Comparison of ENCODE assay signal across 17 mouse cellular contexts in genomic region chr7:137068796-137069195, GRCm38 (mm10).
DNase-seq lines count a peak whose midpoint lies in the region; ATAC-seq lines count a peak whose summit lies in the region.
"Had no signal": no experiment of that assay in that cellular context is flagged by ENCODE, and none has a peak within 500 bp of the region (broad histone marks: within the 10 kb centered on the region; RNA-seq: fewer than 3 reads in every experiment).

No protein-coding gene starts in this region.

- no peak for ATAC-seq in megakaryocyte-erythroid progenitor cell, adult 5-6 weeks (replicated peaks; ENCODE audit: low FRiP score, low TSS enrichment, poor library complexity, severe bottlenecking)
- ATAC-seq: activated CD4-positive, CD25-positive, alpha-beta regulatory T cell, adult 4 months; CD4-positive, CD25-positive, alpha-beta regulatory T cell, adult 4 months; liver, embryonic 12.5 days had no signal

- DNase-seq in cerebellum, postnatal 10 days, result peak; percentile 41 to 65
- no peak for DNase-seq in cerebellum, adult 9-11 months
- peak; percentile 33 for DNase-seq in left cerebral cortex, postnatal 4 days
- DNase-seq in left cerebral cortex, adult 8-10 months (ENCODE audit: low spot score in 2 of 2), result no peak
- peak; percentile 65 for DNase-seq in adrenal gland, adult 8-10 months
- peak; percentile 54 to 57 for DNase-seq in heart, postnatal 10 days
- no peak for DNase-seq in kidney, adult 11 months
- DNase-seq: cerebellum, adult 11-12 months; cerebellum, postnatal 36 days; kidney, adult 8-10 months; kidney, postnatal 25 days; lung, adult 2 months; lung, postnatal 36 days had no signal

- intact Hi-C loops in left cerebral cortex, postnatal 4 days (cut with DNase I), result no loop called here
- intact Hi-C loops in heart, postnatal 10 days (cut with DNase I), result no loop called here

Comparison
In these comparisons a context has a peak if more than half of its experiments do, and no peak if none do; other contexts are left out.
1. DNase-seq: peak in cerebellum, postnatal 10 days (2 of 2), left cerebral cortex, postnatal 4 days (single experiment), adrenal gland, adult 8-10 months (single experiment) and heart, postnatal 10 days (2 of 2); none in cerebellum, adult 9-11 months (single experiment), left cerebral cortex, adult 8-10 months (0 of 2) and kidney, adult 11 months (single experiment).